11 mouse cellular contexts compared by ENCODE assay signal in genomic region chr1:137571190-137571904, GRCm38 (mm10).
DNase-seq lines count a peak whose midpoint lies in the region; ATAC-seq lines count a peak whose summit lies in the region.
"Had no signal": no experiment of that assay in that cellular context is flagged by ENCODE, and none has a peak within 500 bp of the region (broad histone marks: within the 10 kb centered on the region; RNA-seq: fewer than 3 reads in every experiment).

No protein-coding gene starts in this region.

- H3K9ac ChIP-seq in lung, embryonic 15.5 days, result no peak overlapping the region
- H3K9ac ChIP-seq: embryonic facial prominence, embryonic 13.5 days had no signal

- no peak for ATAC-seq in lung, embryonic 15.5 days (ENCODE audit: borderline replicate concordance, extremely low read depth, low FRiP score, low TSS enrichment)

- H3K4me2 ChIP-seq in lung, embryonic 15.5 days, result no peak overlapping the region
- H3K4me2 ChIP-seq: embryonic facial prominence, embryonic 13.5 days had no signal

- H3K4me3 ChIP-seq in lung, embryonic 15.5 days, result no peak overlapping the region
- H3K4me3 ChIP-seq in limb, embryonic 10.5 days, result no peak overlapping the region
- H3K4me3 ChIP-seq: embryonic facial prominence, embryonic 13.5 days had no signal

- peak; percentile 74 to 81 for DNase-seq in cerebellum, postnatal 10 days
- no peak for DNase-seq in cerebellum, adult 9-11 months
- no peak for DNase-seq in lung, postnatal 36 days
- peak; percentile 55 to 57 for DNase-seq in heart, postnatal 10 days
- peak; percentile 30 for DNase-seq in thymus, postnatal 25 days
- no peak for DNase-seq in limb, embryonic 10.5 days (ENCODE audit: low spot score)
- no peak for DNase-seq in embryo, embryonic 10 days (ENCODE audit: low spot score)

- H3K27ac ChIP-seq in lung, embryonic 15.5 days, result peak overlapping the region; percentile 76
- H3K27ac ChIP-seq in limb, embryonic 10.5 days, result no peak overlapping the region
- H3K27ac ChIP-seq: embryonic facial prominence, embryonic 13.5 days; macrophage had no signal

- H3K9me3 ChIP-seq in lung, embryonic 15.5 days, result no peaks in the 10 kb centered on the region
- no peaks in the 10 kb centered on the region for H3K9me3 ChIP-seq in limb, embryonic 10.5 days (replicated peaks)
- H3K9me3 ChIP-seq: embryonic facial prominence, embryonic 13.5 days had no signal

- H3K27me3 ChIP-seq in lung, embryonic 15.5 days, result no peaks in the 10 kb centered on the region
- H3K27me3 ChIP-seq in limb, embryonic 10.5 days (ENCODE audit: low read depth, poor library complexity, severe bottlenecking), result no peaks in the 10 kb centered on the region
- H3K27me3 ChIP-seq: CH12.LX; embryonic facial prominence, embryonic 13.5 days had no signal

- intact Hi-C loops in heart, postnatal 10 days (cut with DNase I), result no loop called here

- H3K4me1 ChIP-seq in lung, embryonic 15.5 days, result peaks cover 21% of the 10 kb centered on the region
- H3K4me1 ChIP-seq in limb, embryonic 10.5 days, result peaks cover 9% of the 10 kb centered on the region

- no peaks in the 10 kb centered on the region for H3K36me3 ChIP-seq in lung, embryonic 15.5 days
- no peaks in the 10 kb centered on the region for H3K36me3 ChIP-seq in limb, embryonic 10.5 days
- H3K36me3 ChIP-seq: embryonic facial prominence, embryonic 13.5 days had no signal

- WGBS in lung, embryonic 15.5 days, result 53% methylated on average over 4 of the region's 4 CpGs
- WGBS in limb, embryonic 10.5 days, result 65% methylated on average over 4 of the region's 4 CpGs

Comparison
In these comparisons a context has a peak if more than half of its experiments do, and no peak if none do; other contexts are left out.
1. DNase-seq: peak in cerebellum, postnatal 10 days (2 of 2), heart, postnatal 10 days (2 of 2) and thymus, postnatal 25 days (single experiment); none in cerebellum, adult 9-11 months (single experiment), lung, postnatal 36 days (single experiment), limb, embryonic 10.5 days (single experiment) and embryo, embryonic 10 days (single experiment).